Mouse (Mus musculus): Measurements from ENCODE around the gene Ppp1r13l.

DNA sequence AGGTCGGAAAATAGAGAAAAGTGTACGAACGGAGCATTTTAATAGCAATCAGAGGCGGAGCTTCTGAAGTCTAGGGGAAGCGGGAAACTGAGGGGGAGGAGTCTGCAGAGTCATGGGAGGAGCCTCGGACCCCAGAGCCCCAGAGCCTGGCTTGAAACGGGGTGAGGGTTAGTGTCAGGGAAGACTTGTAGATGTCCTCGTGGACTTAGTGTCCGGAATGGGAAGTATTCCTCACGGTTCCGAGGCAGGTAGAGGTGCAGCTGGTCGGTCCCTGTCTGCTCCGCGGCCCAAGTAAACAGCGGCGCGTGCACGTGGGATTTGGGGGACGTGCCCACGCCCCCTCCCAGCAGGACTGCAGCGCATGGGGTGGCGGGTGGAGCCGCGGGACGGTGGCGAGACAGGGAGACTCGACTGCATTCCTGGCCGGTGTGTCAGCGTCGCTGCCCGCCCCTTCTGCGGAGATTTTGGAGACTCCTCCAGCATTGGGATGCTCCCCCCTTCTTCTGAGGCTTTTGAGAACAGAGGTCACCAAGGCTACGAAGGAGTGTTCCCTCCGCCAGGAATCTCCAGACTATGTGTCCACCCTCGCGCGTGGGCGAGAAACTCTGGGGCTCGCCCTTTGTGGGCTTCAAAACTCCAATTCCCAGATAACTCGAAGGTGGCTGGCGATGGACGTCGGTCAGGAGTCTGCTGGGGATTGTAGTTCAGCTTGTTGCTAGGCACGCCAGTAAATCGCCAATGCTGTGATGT lies 518 bp downstream of the Ppp1r13l start:
- no peak for TF ChIP-seq GATA1 (IDR thresholded peaks at IDR 0.05; ENCODE audit: borderline replicate concordance, low read length)
- no peak for TF ChIP-seq FLI1 (IDR thresholded peaks at IDR 0.05; ENCODE audit: low read length)

Measured in megakaryocyte, embryonic 14.5 days (primary cell).